Mouse (Mus musculus) embryonic fibroblast, embryonic 13.5 days (primary cell): ENCODE data around the gene Krt1. TPM values are rescaled to one million over a fixed set of nuclear protein-coding genes. Genes with fewer than 3 reads are reported as not detected.

Source experiments
- H3K27ac ChIP-seq: 2 replicates; pipeline ENCODE4 v1.5.1; 2012; ENCODE audit warnings: low read length, control low read depth, inconsistent platforms; ENCODE audit not compliant: insufficient read depth
- H3K4me1 ChIP-seq: 2 replicates; pipeline ENCODE4 v1.6.1; 2011; ENCODE audit warnings: low read length; ENCODE audit not compliant: control insufficient read depth, insufficient read depth
- H3K4me3 ChIP-seq: 2 replicates; pipeline ENCODE4 v1.5.1; 2011; ENCODE audit warnings: mild to moderate bottlenecking, control low read depth, low read length; ENCODE audit not compliant: insufficient read depth
- CTCF ChIP-seq: IDR thresholded peaks from 2 replicates; pipeline ENCODE4 v1.5.1; 2011; ENCODE audit warnings: mild to moderate bottlenecking, control low read depth, low read length, moderate library complexity, borderline replicate concordance; ENCODE audit not compliant: insufficient read depth
- POLR2A ChIP-seq: IDR thresholded peaks from 2 replicates; pipeline ENCODE4 v1.6.1; 2011; ENCODE audit warnings: low read depth, mild to moderate bottlenecking, control low read depth, low read length, moderate library complexity
- polyA plus RNA-seq: library from polyadenylated mRNA; stranded (reverse); fragments of >200 nt; gene quantifications from 2 replicates; pipeline ENCODE4 v1.2.4, GENCODE M21; 2011; ENCODE audit warnings: low read depth; ENCODE audit not compliant: missing spikeins, insufficient read length

The Krt1 gene
- polyA plus RNA-seq, 1 experiment, result not detected

- H3K4me3 ChIP-seq, result no peak overlapping the region
- no peak for TF ChIP-seq POLR2A
- no peak for TF ChIP-seq CTCF
- no peak overlapping the region for H3K27ac ChIP-seq
- H3K4me1 ChIP-seq, result no peaks in the 10 kb centered on the region
These were observed 21.2 kb downstream of the Krt1 start for GRCm38 (mm10) chr15:101829441-101829840.

- no peaks in the 10 kb centered on the region for H3K4me1 ChIP-seq
- no peak overlapping the region for H3K4me3 ChIP-seq
- no peak for TF ChIP-seq POLR2A
- no peak for TF ChIP-seq CTCF
- no peak overlapping the region for H3K27ac ChIP-seq
These were observed 28.8 kb downstream of the Krt1 start for GRCm38 (mm10) chr15:101821786-101822185.

- Histone ChIP-seq H3K27ac (no peak within 1 kb of the TSS), H3K4me1 (no peaks in the 10 kb centered on the region), H3K4me3 (no peak within 1 kb of the TSS)
- TF ChIP-seq POLR2A (no peak), CTCF (no peak)
These were observed 32.7 kb downstream of the Krt1 start, which contains the start of gene Krt2 for GRCm38 (mm10) chr15:101817875-101818274. Gene Krt2, minus strand, starts transcription at chr15:101818169.

DNA sequence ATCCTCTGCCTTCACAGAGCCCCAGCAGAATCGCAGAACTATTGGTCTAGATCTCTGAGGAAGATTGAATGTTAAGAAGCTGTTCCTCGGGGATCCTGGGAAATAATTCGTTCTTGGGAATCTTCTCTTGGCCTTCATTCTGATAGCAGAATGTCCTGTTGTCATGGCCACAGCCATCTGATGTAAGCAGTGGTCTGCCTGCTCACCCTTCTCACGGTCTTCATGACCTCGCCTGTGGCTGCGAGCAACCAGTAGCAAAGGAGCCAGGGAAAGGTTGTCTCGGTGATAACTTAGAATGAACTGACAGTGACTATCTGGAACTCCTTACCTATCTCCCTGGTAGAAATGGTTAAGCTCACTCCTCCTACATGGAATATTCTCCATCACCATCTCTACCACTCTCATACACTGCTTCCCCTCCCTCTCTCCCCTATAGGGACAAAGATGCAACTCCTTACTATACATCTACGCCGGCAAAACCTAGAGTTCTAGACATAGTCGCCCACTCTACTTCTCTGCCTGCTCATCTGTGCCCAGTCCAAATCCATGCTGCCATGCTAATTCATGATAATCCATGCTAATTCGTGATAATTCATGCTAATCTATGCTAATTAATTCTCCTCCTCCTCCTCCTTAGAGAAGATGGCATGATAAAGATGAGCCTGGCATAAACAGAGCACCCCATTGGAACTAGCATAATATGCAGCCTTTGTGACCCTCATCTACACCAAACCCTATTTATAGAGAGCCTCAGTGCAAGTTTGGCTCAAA is 47.4 kb downstream of the Krt1 start:
- no peaks in the 10 kb centered on the region for H3K4me1 ChIP-seq
- TF ChIP-seq POLR2A (no peak), CTCF (no peak)
- H3K27ac ChIP-seq, result no peak overlapping the region
- no peak overlapping the region for H3K4me3 ChIP-seq

GRCm38 (mm10) chr15:101802296-101802835 is 48.2 kb downstream of the Krt1 start, which contains the start of gene Krt73:
Gene Krt73, minus strand, starts transcription at chr15:101802346.
- TF ChIP-seq POLR2A (no peak), CTCF (no peak)
- Histone ChIP-seq H3K4me3 (no peak within 1 kb of the TSS), H3K4me1 (no peaks in the 10 kb centered on the region), H3K27ac (no peak within 1 kb of the TSS)

Other genes with a start within 250 kb of the Krt1 start
- gene Gm5414, start 222.6 kb downstream of the Krt1 start, polyA plus RNA-seq, result not detected in 2 replicates
- not detected in 2 replicates for gene Gm5478, start 203.4 kb downstream of the Krt1 start, polyA plus RNA-seq
- gene Krt6b, start 170.5 kb downstream of the Krt1 start, polyA plus RNA-seq, result not detected in 2 replicates
- not detected in 2 replicates for gene Krt6a, start 156.5 kb downstream of the Krt1 start, polyA plus RNA-seq
- not detected in 2 replicates for gene Krt5, start 137.9 kb downstream of the Krt1 start, polyA plus RNA-seq
- not detected in 2 replicates for gene Krt71, start 107.7 kb downstream of the Krt1 start, polyA plus RNA-seq
- gene Krt72, start 64.3 kb downstream of the Krt1 start, polyA plus RNA-seq, result not detected in 2 replicates
- gene Krt73, start 48.4 kb downstream of the Krt1 start, polyA plus RNA-seq, result not detected in 2 replicates
- gene Krt2, start 32.6 kb downstream of the Krt1 start, polyA plus RNA-seq, result not detected in 2 replicates
- gene Krt77, start 18.9 kb upstream of the Krt1 start, polyA plus RNA-seq, result not detected in 2 replicates
- not detected in 2 replicates for gene Krt76, start 42.1 kb upstream of the Krt1 start, polyA plus RNA-seq
- not detected in 2 replicates for gene Krt4, start 73.9 kb upstream of the Krt1 start, polyA plus RNA-seq
- gene Krt79, start 89.5 kb upstream of the Krt1 start, polyA plus RNA-seq, result not detected in 2 replicates
- gene Krt78, start 103.5 kb upstream of the Krt1 start, polyA plus RNA-seq, result not detected in 2 replicates
- 0.25 TPM in 1 of 2 replicates, not detected in the other for gene Krt8, start 153.7 kb upstream of the Krt1 start, polyA plus RNA-seq
- gene Krt18, start 177.4 kb upstream of the Krt1 start, polyA plus RNA-seq, result 1.6 and 8.2 TPM in 2 replicates
- gene Eif4b, start 223.0 kb upstream of the Krt1 start, polyA plus RNA-seq, result 309 and 317 TPM in 2 replicates
- gene Tns2, start 249.6 kb upstream of the Krt1 start, polyA plus RNA-seq, result 61.8 and 71.1 TPM in 2 replicates